Mouse (Mus musculus) C2C12 (cell line): ENCODE data around the gene Gnb2.

ENCODE experiments used
- CEBPB ChIP-seq: IDR thresholded peaks from one replicate; pipeline ENCODE4 v1.6.1; 2011; ENCODE audit warnings: low read depth, mild to moderate bottlenecking, control low read depth, moderate library complexity
- CTCF ChIP-seq: IDR thresholded peaks from one replicate; pipeline ENCODE4 v1.5.1; 2011; ENCODE audit not compliant: control insufficient read depth, insufficient read depth, insufficient read length
- FOSL1 ChIP-seq: IDR thresholded peaks from one replicate; pipeline ENCODE4 v1.8.0; 2011; ENCODE audit warnings: mild to moderate bottlenecking, low read length; ENCODE audit not compliant: poor library complexity, insufficient read depth, severe bottlenecking
- MAX ChIP-seq: IDR thresholded peaks from one replicate; pipeline ENCODE4 v1.6.1; 2011; ENCODE audit warnings: mild to moderate bottlenecking, control low read depth
- MYOD1 ChIP-seq: IDR thresholded peaks from one replicate; pipeline ENCODE4 v1.6.1; 2011; ENCODE audit warnings: low read depth; ENCODE audit not compliant: control insufficient read depth, insufficient read length
- MYOG ChIP-seq: IDR thresholded peaks from one replicate; pipeline ENCODE4 v1.6.1; 2011; ENCODE audit not compliant: control insufficient read depth, insufficient read length; ENCODE audit errors: extremely low read depth
- USF1 ChIP-seq: IDR thresholded peaks from one replicate; pipeline ENCODE4 v1.6.1; 2011; ENCODE audit warnings: low read depth, mild to moderate bottlenecking, control low read depth, moderate library complexity

DNA sequence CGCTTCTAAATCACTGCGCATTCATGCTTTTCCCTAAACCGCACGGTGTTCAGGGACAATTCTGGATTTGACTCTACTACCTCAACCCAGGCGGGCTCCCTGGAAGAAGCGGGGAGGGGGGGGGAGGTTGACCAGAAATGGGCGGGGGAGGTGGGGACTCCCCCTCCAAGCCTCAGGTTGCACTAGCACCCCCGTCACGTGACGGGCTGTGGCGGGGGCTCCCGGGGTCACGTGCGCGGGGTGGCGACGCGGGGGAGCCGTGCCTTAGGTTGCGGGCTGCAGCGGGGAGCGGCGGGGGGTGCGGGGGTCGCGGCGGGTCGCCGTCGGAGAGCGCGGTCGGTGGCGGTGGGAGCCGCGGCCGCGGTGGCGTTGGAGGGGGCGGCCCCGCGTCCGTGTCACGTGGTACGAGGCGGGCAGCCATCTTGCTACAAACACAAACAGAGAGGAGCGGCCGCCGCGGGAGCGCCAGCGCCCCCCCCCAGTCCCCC is 23.3 kb downstream of the Gnb2 start:
- TF ChIP-seq MYOG = no peak
- TF ChIP-seq CTCF = no peak
- TF ChIP-seq CEBPB = no peak
- TF ChIP-seq MYOD1 = no peak
- no peak for TF ChIP-seq MAX
- TF ChIP-seq USF1 = peak; percentile 82
- no peak for TF ChIP-seq FOSL1
